22 mouse cellular contexts compared by ENCODE assay signal in the genomic region with DNA sequence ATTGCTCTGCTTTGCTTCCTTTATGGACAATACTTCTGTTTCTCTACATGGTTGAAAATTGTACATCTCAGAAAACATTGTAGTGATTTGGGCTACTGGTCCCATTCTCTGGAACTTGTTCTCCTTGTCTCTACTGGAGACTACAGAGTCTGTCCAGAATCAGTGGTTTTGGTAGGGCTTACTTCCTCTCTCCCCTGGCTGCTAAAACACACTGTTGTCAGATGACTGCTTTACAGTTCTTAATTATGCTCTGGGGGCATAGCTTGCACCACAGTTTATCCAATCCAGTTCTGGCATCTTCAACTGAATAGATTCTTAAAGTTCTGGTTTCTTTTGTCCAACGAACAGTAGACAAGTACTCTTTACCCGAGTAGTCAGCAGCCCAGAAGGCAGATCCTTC. TPM values are rescaled to one million over a fixed set of nuclear protein-coding genes. Genes with fewer than 3 reads are reported as not detected.
DNase-seq lines count a peak whose midpoint lies in the region; ATAC-seq and TF ChIP-seq lines count a peak whose summit lies in the region.
"Had no signal": no experiment of that assay in that cellular context is flagged by ENCODE, and none has a peak within 500 bp of the region (broad histone marks: within the 10 kb centered on the region; RNA-seq: fewer than 3 reads in every experiment).

No protein-coding gene starts in this region.

- no peaks in the 10 kb centered on the region; the same call in 1 of the 2 replicates for H3K4me1 ChIP-seq in heart, adult 2 months (ENCODE audit: control insufficient read depth, insufficient read depth, low read length)
- no peaks in the 10 kb centered on the region for H3K4me1 ChIP-seq in limb, embryonic 10.5 days
- H3K4me1 ChIP-seq: embryonic facial prominence, embryonic 10.5 days; forebrain, embryonic 13.5 days; hindbrain, embryonic 12.5 days had no signal

- H3K27me3 ChIP-seq in heart, adult 2 months (ENCODE audit: control insufficient read depth, insufficient read depth, low read length) = no peaks in the 10 kb centered on the region
- no peaks in the 10 kb centered on the region for H3K27me3 ChIP-seq in limb, embryonic 10.5 days (ENCODE audit: low read depth, poor library complexity, severe bottlenecking)
- H3K27me3 ChIP-seq: forebrain, embryonic 13.5 days; heart, embryonic 13.5 days; hindbrain, embryonic 12.5 days had no signal

- no peaks in the 10 kb centered on the region for H3K9me3 ChIP-seq in limb, embryonic 10.5 days (replicated peaks)
- H3K9me3 ChIP-seq: embryonic facial prominence, embryonic 10.5 days; forebrain, embryonic 13.5 days; heart, embryonic 13.5 days; hindbrain, embryonic 12.5 days had no signal

- intact Hi-C loops in heart, adult 2 months (cut with DNase I) = loop anchor here (2.0 kb wide), 1 partner anchor 27 kb away; the partner anchor contains the start of gene Susd1
- intact Hi-C loops in gastrocnemius, postnatal 36 days (cut with DNase I) = no loop called here

- no peak overlapping the region for H3K27ac ChIP-seq in heart, adult 2 months
- no peak overlapping the region for H3K27ac ChIP-seq in limb, embryonic 10.5 days
- H3K27ac ChIP-seq: embryonic facial prominence, embryonic 10.5 days; forebrain, embryonic 13.5 days; gastrocnemius, adult 2 months; heart, embryonic 13.5 days; hindbrain, embryonic 12.5 days had no signal

- no peak overlapping the region for H3K9ac ChIP-seq in heart, adult 2 months (ENCODE audit: low read depth, low read length)
- H3K9ac ChIP-seq: forebrain, embryonic 13.5 days; heart, embryonic 13.5 days; hindbrain, embryonic 12.5 days had no signal

- peak; percentile 74 for ATAC-seq in common myeloid progenitor, adult 5-6 weeks (replicated peaks; ENCODE audit: low read depth, poor library complexity, severe bottlenecking)
- peak; percentile 71 for ATAC-seq in megakaryocyte, adult 5-6 weeks (ENCODE audit: poor library complexity, severe bottlenecking)
- ATAC-seq in activated CD4-positive, CD25-positive, alpha-beta regulatory T cell, adult 4 months = no peak
- ATAC-seq: forebrain, embryonic 13.5 days; hindbrain, embryonic 16.5 days; inflammation-experienced regulatory T-cells, adult 6 months; intestine, postnatal 0 days had no signal

- no peaks in the 10 kb centered on the region for H3K36me3 ChIP-seq in heart, adult 2 months (ENCODE audit: control insufficient read depth, insufficient read depth, low read length)
- H3K36me3 ChIP-seq in limb, embryonic 10.5 days = no peaks in the 10 kb centered on the region
- H3K36me3 ChIP-seq: embryonic facial prominence, embryonic 10.5 days; heart, embryonic 13.5 days; hindbrain, embryonic 12.5 days had no signal

- TF ChIP-seq EP300 in heart, adult 2 months (IDR thresholded peaks at IDR 0.05; ENCODE audit: insufficient read depth, low read depth, low read length) = no peak

- TF ChIP-seq POLR2A in heart, adult 2 months (IDR thresholded peaks at IDR 0.05; ENCODE audit: insufficient read depth, low read depth, low read length) = no peak

- no peaks in the 10 kb centered on the region for H3K79me2 ChIP-seq in heart, adult 2 months (replicated peaks; ENCODE audit: control insufficient read depth, insufficient read depth, low read length)

- TF ChIP-seq CTCF in heart, adult 2 months (IDR thresholded peaks at IDR 0.05) = no peak

- WGBS in heart, adult 2 months = 65% methylated on average over 2 of the region's 2 CpGs
- 77% methylated on average over 2 of the region's 2 CpGs for WGBS in limb, embryonic 10.5 days

- peak; percentile 49 for DNase-seq in heart, adult 11 months
- no peak for DNase-seq in heart, adult 2 months
- DNase-seq in limb, embryonic 10.5 days (ENCODE audit: low spot score) = no peak
- DNase-seq in gastrocnemius, postnatal 36 days = no peak
- DNase-seq: adrenal gland, adult 8-10 months; adrenal gland, postnatal 36 days; cerebellum, adult 11 months; cerebellum, adult 9-10 months; cerebellum, postnatal 36 days; gastrocnemius, adult 2 months; gastrocnemius, postnatal 25 days; heart, postnatal 36 days had no signal

- no peak overlapping the region for H3K4me3 ChIP-seq in heart, adult 2 months
- no peak overlapping the region for H3K4me3 ChIP-seq in limb, embryonic 10.5 days
- H3K4me3 ChIP-seq: embryonic facial prominence, embryonic 10.5 days; forebrain, embryonic 13.5 days; gastrocnemius, adult 2 months; heart, embryonic 13.5 days; hindbrain, embryonic 12.5 days had no signal

RNA-seq across cellular contexts. Expression of gene Susd1, which starts 27.0 kb away (rescaled TPM):
- total RNA-seq in heart, adult 2 months (2021) = 1 to 10 TPM; 1.5 to 1.6 TPM
- polyA plus RNA-seq in heart, adult 2 months (2012; rRNA removed) = 2.3 and 3.4 TPM in 2 replicates
- total RNA-seq in common myeloid progenitor, adult 5-6 weeks (2017) = 104 and 126 TPM in 2 replicates
- 16.3 and 24.0 TPM in 2 replicates for total RNA-seq in megakaryocyte, adult 5-6 weeks (2015)
- total RNA-seq in megakaryocyte, adult 5-6 weeks (2017) = 33.6 and 33.9 TPM in 2 replicates
- 1.2 and 2.0 TPM in 2 replicates for polyA plus RNA-seq in limb, embryonic 10.5 days (2016; fragmentation: Nextera tagmentation; extraction: Ambion mirVana)
- under 1 TPM; 0.52 to 0.71 TPM for total RNA-seq in gastrocnemius, postnatal 36 days (2021)
- polyA plus RNA-seq in activated CD4-positive, CD25-positive, alpha-beta regulatory T cell, adult 4 months (2017; shearing (Covaris generic)) = 1 to 10 TPM; 1.0 to 3.0 TPM

Comparison
In these comparisons a context has a peak if more than half of its experiments do, and no peak if none do; other contexts are left out.
1. RNA of gene Susd1, which starts 27.0 kb away (total RNA-seq): 104 to 126 TPM in common myeloid progenitor, adult 5-6 weeks and 16.3 to 33.9 TPM in megakaryocyte, adult 5-6 weeks; 1.5 to 1.6 TPM in heart, adult 2 months and 0.52 to 0.71 TPM in gastrocnemius, postnatal 36 days; every median in the first group is over 4 times any median in the second.